Mouse (Mus musculus) limb, embryonic 14.5 days (tissue): ENCODE measurements around the gene Gm20388. TPM values are rescaled to one million over a fixed set of nuclear protein-coding genes. Genes with fewer than 3 reads are reported as not detected.

Experiments
- ATAC-seq: fragments of 200-750 bp; cut with Nextera tagmentation; 2 replicates; pipeline ENCODE4 v1.8.0; 2017; ENCODE audit warnings: low read depth, moderate number of reproducible peaks, moderate TSS enrichment; ENCODE audit not compliant: low FRiP score
- DNase-seq: peaks from one replicate; pipeline ENCODE4 v3.0.0-alpha.2; 2015; ENCODE audit warnings: low spot score
- H3K27ac ChIP-seq: fragments of 300-500 bp; sonication (generic); replicated peaks from 2 replicates; pipeline ENCODE4 v1.5.1; 2014; ENCODE audit warnings: low read depth, mild to moderate bottlenecking, low read length, moderate library complexity, mixed read lengths
- H3K27me3 ChIP-seq: fragments of 300-500 bp; sonication (generic); 2 replicates; pipeline ENCODE4 v1.6.1; 2014; ENCODE audit warnings: low read length, mixed read lengths; ENCODE audit not compliant: control insufficient read depth, insufficient read depth
- H3K36me3 ChIP-seq: fragments of 300-500 bp; sonication (generic); 2 replicates; pipeline ENCODE4 v1.6.1; 2014; ENCODE audit warnings: mild to moderate bottlenecking, low read length, moderate library complexity, mixed read lengths; ENCODE audit not compliant: control insufficient read depth, insufficient read depth
- H3K4me1 ChIP-seq: fragments of 300-500 bp; sonication (generic); 2 replicates; pipeline ENCODE4 v1.6.1; 2014; ENCODE audit warnings: antibody characterized with exemption, low read length, mixed read lengths; ENCODE audit not compliant: control insufficient read depth, insufficient read depth
- H3K4me2 ChIP-seq: fragments of 300-500 bp; sonication (generic); replicated peaks from 2 replicates; pipeline ENCODE4 v1.6.1; 2014; ENCODE audit warnings: low read depth, mild to moderate bottlenecking, low read length, moderate library complexity; ENCODE audit not compliant: severe bottlenecking
- H3K4me3 ChIP-seq: fragments of 300-500 bp; sonication (generic); replicated peaks from 2 replicates; pipeline ENCODE4 v1.5.1; 2014; ENCODE audit warnings: low read length
- H3K9ac ChIP-seq: fragments of 300-500 bp; sonication (generic); 2 replicates; pipeline ENCODE4 v1.6.1; 2014; ENCODE audit warnings: mild to moderate bottlenecking, low read depth, low read length, moderate library complexity; ENCODE audit not compliant: severe bottlenecking
- H3K9me3 ChIP-seq: fragments of 300-500 bp; sonication (generic); 2 replicates; pipeline ENCODE4 v1.6.1; 2016; ENCODE audit warnings: low read length; ENCODE audit not compliant: control insufficient read depth
- POLR2A ChIP-seq: fragments of 200-500 bp; IDR thresholded peaks from 2 replicates; pipeline ENCODE4 v1.8.0; 2012; ENCODE audit warnings: inconsistent platforms, mild to moderate bottlenecking, moderate library complexity, borderline replicate concordance; ENCODE audit not compliant: insufficient read depth, insufficient read length; ENCODE audit errors: extremely low read depth
- WGBS: fragments of 180-500 bp; shearing (Covaris S2); extraction: QIAGEN DNeasy Blood & Tissue Kit; methylation state at CpG from one replicate; pipeline ENCODE4 v1.1.7; 2014; 5-methylcytosine and 5-hydroxymethylcytosine counted together
- polyA plus RNA-seq, 2 experiments: library from polyadenylated mRNA; depleted of rRNA in 1 of 2; stranded (reverse) in 1 of 2; unstranded in 1 of 2; fragments of >200 nt; fragmentation: Nextera tagmentation in 1 of 2; extraction: Ambion mirVana in 1 of 2; gene quantifications; 2 replicates each; pipeline versions ENCODE4 v1.2.1 to v1.2.3; 2012 to 2014

The Gm20388 gene
- polyA plus RNA-seq, 2 experiments, result 1.9 to 49.9 TPM

DNA sequence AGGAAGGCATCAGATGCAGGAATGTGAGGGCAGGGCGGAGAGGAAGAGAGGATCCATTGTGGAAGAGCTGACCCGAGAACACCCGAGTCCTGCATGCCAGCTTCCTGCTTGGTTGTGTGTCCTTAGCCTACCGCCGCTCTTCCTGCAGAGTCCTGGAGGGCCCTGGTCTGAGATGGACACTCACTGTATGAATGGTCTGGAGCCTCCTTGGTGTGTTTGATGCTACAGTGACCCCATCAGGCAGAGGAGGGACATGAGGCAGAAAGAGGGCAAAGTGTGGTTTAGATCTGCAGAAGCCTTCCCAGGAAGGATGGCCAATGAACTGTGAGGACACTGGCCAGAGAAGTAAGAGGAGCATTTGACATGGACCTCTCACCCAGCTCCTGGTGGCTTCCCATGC lies 3244.5 kb downstream of the Gm20388 start:
- 81% methylated on average over 5 of the region's 5 CpGs for WGBS
- no peak for DNase-seq

DNA sequence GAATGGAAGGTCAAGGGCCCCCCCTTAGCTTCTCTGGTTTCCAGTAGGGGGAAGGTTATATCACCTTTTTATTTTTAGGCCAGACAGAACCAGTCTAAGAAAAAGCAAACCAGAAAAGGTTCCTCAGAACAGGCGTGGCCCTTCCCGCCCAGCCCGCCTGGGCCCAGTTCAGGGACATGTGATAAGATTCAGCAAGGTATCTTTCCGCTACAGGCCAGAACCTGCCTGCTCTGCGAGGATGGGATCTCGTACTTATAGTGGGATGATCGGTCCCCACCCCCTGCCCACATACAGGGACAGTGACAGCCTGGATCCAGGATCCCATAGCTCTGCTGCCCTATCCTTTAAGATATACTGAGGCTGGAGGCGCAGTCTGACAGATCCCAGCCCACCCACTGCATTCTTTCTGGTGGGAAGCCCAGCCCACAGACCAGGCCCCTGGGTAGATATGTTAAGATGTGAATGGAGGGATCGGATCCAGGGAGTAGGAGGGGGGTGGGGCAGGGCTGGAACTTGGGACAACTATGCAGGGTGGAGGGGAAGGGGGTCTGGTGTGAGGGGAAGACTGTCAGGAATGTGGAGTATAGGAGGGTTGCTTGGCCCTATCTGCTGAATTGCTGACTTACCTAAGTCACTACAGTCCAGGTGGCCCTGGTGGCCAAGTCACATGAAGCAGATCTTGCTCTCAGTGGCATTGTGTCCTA lies 3245.6 kb downstream of the Gm20388 start:
- no peak overlapping the region for H3K9ac ChIP-seq
- TF ChIP-seq POLR2A, result no peak
- WGBS, result 73% methylated on average over 9 of the region's 9 CpGs
- no peaks in the 10 kb centered on the region for H3K36me3 ChIP-seq
- no peaks in the 10 kb centered on the region for H3K9me3 ChIP-seq
- ATAC-seq (no peak; the same call in 1 of the 2 replicates), DNase-seq (peak; percentile 8)
- no peak overlapping the region for H3K4me3 ChIP-seq
- H3K4me2 ChIP-seq, result no peak overlapping the region
- H3K27ac ChIP-seq, result no peak overlapping the region
- peaks cover 13% of the 10 kb centered on the region for H3K4me1 ChIP-seq
- no peaks in the 10 kb centered on the region for H3K27me3 ChIP-seq

More for the DNA sequence above, 3244.5 kb downstream of the Gm20388 start:
- Histone ChIP-seq H3K4me2 (no peak overlapping the region), H3K4me1 (peaks cover 13% of the 10 kb centered on the region), H3K4me3 (no peak overlapping the region), H3K27me3 (no peaks in the 10 kb centered on the region), H3K9me3 (no peaks in the 10 kb centered on the region), H3K36me3 (no peaks in the 10 kb centered on the region), H3K9ac (no peak overlapping the region), H3K27ac (no peak overlapping the region)
- ATAC-seq, result no peak
- TF ChIP-seq POLR2A, result no peak

GRCm38 (mm10) chr8:123157888-123158465 lies 3247.3 kb downstream of the Gm20388 start, which contains the start of gene Sult5a1:
Gene Sult5a1, minus strand, starts transcription at chr8:123158315.
- peak within 1 kb of the TSS; percentile 38 for H3K4me2 ChIP-seq
- DNase-seq, result peak; percentile 25
- H3K4me3 ChIP-seq, result peak within 1 kb of the TSS; percentile 25
- 0 out of 2 replicates have a peak within 1 kb of the TSS, but pooled peaks have one; percentile 19 for H3K27ac ChIP-seq
- peaks cover 13% of the 10 kb centered on the region for H3K4me1 ChIP-seq
- ATAC-seq, result peak; percentile 68
- H3K9me3 ChIP-seq, result no peaks in the 10 kb centered on the region
- TF ChIP-seq POLR2A, result no peak
- H3K36me3 ChIP-seq, result no peaks in the 10 kb centered on the region
- H3K9ac ChIP-seq, result peak within 1 kb of the TSS; percentile 40
- no peaks in the 10 kb centered on the region for H3K27me3 ChIP-seq
- 27% methylated on average over 13 of the region's 13 CpGs for WGBS

- H3K4me2 ChIP-seq, result no peak overlapping the region
- no peaks in the 10 kb centered on the region for H3K36me3 ChIP-seq
- H3K27me3 ChIP-seq, result no peaks in the 10 kb centered on the region
- 56% methylated on average over 3 of the region's 3 CpGs for WGBS
- no peaks in the 10 kb centered on the region; the same call in 1 of the 2 replicates for H3K9me3 ChIP-seq
- H3K4me1 ChIP-seq, result peaks cover 7% of the 10 kb centered on the region
- H3K4me3 ChIP-seq, result no peak overlapping the region
- H3K9ac ChIP-seq, result no peak overlapping the region
- TF ChIP-seq POLR2A, result no peak
- no peak for DNase-seq
- no peak for ATAC-seq
- H3K27ac ChIP-seq, result no peak overlapping the region
Measured at GRCm38 (mm10) chr8:123181391-123181790, 3270.8 kb downstream of the Gm20388 start.

DNA sequence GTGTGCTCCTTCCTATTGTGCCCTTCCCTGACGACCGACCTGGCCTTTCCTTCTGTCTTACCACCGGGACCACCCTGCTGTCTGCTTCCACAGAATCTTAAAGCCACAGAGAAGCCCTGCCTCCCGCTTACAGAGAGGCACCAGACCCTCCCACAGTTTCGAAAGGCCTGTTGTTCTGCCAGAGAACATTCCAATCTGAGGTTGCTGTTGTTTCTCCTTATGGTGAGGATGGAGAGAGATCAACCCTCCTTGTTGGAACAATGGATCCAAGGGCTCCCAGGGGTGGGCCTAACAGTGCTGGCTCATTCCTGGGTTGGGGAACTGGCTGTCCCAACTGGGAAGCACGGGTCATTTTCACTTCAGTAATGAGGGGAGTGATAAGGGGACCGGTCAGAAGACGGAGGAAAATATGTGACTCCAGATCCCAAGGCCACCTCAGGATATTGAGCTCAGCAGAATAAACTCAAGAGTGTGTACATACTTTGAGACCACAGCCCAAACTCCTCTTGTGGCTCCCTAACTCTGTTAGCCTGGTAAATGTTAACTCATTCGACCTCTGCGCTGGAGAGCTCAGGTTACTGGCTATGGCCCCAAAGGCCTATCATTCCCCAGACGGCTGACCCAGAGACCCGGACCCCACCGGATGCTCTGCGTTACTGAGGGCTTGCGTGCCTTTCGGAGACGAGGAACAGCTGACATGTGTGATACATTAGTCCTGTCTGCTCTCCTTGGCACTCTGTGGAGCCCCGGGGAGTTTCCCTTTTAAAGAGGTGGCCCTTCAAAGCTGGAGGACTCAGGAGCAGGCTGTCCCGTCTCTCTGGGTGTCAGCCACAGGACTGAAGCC lies 3275.1 kb downstream of the Gm20388 start, which contains the start of gene Dpep1:
Gene Dpep1, plus strand, starts transcription at position 677 of the 844 bp plus-strand sequence.
- Histone ChIP-seq H3K9ac (0 out of 2 replicates have a peak within 1 kb of the TSS, but pooled peaks have one; percentile 18), H3K27me3 (no peaks in the 10 kb centered on the region), H3K36me3 (no peaks in the 10 kb centered on the region), H3K4me2 (no peak within 1 kb of the TSS), H3K9me3 (no peaks in the 10 kb centered on the region), H3K4me3 (no peak within 1 kb of the TSS), H3K27ac (peak within 1 kb of the TSS; percentile 9), H3K4me1 (peaks cover 11% of the 10 kb centered on the region)
- ATAC-seq (peak; percentile 38; the same call in 1 of the 2 replicates), DNase-seq (no peak)
- no peak for TF ChIP-seq POLR2A
- 17% methylated on average over 19 of the region's 19 CpGs for WGBS
